Mouse (Mus musculus): ENCODE data around the gene 1700029I15Rik.

Gene 1700029I15Rik

GRCm38 (mm10) chr2:92381901-92382588 lies at the start of gene 1700029I15Rik:
Gene 1700029I15Rik (plus strand): TSS chr2:92382538.
- no peak for DNase-seq

DNA sequence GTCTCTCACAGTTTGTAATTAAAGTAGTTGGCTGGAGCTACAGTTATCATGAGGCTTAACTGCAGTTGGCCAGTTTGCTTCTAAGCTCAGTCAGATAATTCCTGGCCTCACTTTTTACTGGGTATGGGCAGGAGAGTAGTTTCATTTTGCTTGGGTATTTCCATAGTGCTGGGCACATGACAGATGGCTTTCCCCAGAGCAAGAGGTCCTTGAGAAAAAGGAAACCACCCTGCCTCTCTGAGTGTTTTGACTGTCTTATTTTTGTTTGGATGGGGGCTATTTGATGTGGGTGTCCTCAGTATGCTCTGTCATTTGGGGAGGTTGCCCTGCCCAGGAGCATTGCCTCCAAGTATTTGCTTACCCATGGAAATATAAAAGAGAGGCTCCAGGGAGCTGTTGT lies 39.9 kb upstream of the 1700029I15Rik start:
- no peak for DNase-seq

GRCm38 (mm10) chr2:92347191-92347590 lies 35.1 kb upstream of the 1700029I15Rik start:
- no peak for DNase-seq

GRCm38 (mm10) chr2:92349589-92350425 lies 32.5 kb upstream of the 1700029I15Rik start:
- no peak for DNase-seq

DNA sequence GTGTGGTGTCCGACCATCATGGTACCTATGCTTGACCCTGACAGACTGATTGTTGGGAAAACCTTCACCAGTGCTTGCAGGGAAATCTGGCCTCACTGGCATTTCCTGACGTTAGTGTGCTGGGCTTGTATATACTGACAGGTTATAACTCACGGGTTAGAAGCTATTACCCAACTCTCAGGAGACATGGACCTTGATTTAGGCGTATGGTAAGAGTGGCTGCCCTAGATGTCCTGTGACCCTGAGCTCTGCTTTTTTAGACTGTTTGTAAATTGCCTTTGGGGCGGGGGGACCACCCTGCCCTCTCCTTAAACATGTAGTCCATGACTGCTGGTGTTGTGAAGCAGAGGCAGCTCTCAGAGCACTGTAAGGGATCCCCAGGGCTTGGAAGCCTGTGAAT lies 31.7 kb upstream of the 1700029I15Rik start:
- DNase-seq: no peak

DNA sequence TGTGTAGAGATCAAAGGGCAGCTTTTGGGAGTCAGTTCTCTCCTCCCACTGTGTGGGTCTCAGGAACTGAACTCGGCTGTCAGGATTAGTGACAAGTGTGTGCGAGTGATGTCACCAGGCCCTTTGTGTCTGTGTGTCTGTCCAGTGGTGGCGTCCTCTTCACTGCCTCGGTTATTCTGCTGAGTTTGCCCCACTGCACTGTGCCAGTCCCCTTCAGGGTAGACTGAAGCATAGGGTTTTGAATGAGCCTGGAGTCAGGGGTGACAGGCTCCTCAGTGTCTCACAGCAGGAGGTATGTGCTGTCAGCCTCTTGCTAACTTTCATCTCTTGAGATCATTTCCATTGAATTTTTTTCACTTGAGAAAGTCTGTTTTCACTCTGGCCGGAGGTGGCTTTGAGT lies 28.9 kb upstream of the 1700029I15Rik start:
- DNase-seq: no peak

DNA sequence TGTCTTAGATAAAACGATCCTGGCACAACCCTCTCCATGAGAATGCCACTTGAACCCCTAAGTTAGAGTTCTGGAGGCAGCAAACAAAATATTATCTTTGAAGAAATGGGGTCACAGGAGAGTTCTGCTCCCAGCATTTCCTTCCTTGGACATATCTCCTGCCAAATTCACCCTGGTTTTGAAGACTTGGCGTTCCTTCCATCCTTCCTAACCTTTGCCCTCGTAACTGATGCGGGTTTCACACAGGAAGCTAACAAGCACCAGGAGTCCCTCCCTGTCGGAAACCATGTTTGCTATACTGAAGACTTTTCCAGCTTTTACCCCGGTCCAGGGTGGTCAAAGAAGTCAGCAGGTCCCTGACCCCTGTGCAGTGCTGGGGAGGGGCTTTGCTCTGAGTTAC lies 28.1 kb upstream of the 1700029I15Rik start:
- no peak for DNase-seq

DNA sequence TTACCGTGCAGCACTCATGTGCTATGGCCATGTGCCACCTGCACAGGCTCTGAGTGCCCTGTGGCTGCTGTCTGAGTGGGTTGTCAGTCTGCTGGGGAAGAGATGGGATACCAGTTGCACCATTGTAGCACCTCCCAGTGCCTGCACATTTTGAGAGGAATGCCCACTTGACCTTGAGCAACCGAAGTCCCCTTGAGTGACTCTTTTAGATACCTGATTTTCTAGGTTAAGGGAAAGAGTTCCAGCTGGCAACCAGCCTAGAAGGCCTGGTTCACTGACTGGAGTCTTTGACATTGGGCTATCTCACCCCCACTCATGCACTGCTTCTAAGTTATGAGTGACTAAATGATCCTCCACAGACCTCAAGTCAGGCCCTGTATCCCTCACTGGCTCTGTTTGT lies 23.0 kb upstream of the 1700029I15Rik start:
- no peak for DNase-seq

DNA sequence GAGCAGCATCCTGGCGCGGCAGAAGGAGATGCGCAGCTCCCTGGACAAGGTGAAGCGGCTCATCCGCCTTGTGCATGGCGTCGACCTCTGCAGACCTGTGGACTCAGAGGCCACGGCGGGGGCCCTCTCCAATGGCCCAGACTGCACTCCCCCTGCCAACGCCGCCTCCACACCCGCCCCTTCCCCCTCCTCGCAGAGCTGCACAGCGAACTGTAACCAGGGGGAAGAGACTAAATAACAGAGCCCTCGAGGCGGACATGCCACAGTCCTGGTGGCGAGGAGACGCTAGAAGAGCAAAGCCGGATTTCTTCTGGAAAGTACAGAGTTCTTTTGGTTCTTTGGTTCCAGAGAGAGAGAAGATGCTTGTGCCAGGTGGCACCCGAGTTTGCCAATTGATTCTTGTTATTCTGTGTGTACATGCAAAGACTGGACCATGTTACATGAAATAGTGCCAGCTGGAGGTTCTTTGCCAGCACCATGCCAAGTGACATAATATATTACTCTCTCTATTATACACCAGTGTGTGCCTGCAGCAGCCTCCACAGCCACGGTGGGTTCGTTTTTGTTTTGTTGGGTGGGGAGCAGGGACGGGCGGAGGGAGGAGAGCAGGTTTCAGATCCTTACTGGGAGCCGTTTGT lies 22.0 kb upstream of the 1700029I15Rik start:
- no peak for DNase-seq

- DNase-seq: no peak
Observed at GRCm38 (mm10) chr2:92360893-92361292, 21.4 kb upstream of the 1700029I15Rik start.

DNA sequence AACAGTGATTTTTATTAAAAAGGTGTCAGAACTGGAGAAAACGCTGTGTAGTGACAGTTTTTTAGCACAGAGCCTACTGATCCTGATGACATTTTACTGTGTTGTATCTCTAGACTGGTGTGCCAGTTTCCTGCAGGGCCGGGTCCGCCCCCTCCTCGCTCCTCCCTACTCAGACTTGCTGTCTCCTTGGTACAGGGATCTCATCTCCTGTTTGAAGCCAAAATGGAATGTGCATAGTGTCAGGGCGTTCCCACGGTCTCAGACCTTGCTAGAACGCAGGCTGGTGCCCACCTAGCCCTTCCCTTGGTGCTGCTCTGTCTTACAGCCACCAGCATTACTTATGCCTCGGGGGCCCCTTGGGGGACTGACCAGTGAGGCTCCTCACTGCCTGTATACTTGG lies 20.5 kb upstream of the 1700029I15Rik start:
- DNase-seq: no peak

GRCm38 (mm10) chr2:92362571-92363228 lies 19.6 kb upstream of the 1700029I15Rik start:
- no peak for DNase-seq

- no peak for DNase-seq
Observed at GRCm38 (mm10) chr2:92364086-92364485, 18.3 kb upstream of the 1700029I15Rik start.

- DNase-seq: no peak
Observed at GRCm38 (mm10) chr2:92365568-92365967, 16.8 kb upstream of the 1700029I15Rik start.

GRCm38 (mm10) chr2:92367383-92368029 lies 14.8 kb upstream of the 1700029I15Rik start:
- DNase-seq: no peak

DNA sequence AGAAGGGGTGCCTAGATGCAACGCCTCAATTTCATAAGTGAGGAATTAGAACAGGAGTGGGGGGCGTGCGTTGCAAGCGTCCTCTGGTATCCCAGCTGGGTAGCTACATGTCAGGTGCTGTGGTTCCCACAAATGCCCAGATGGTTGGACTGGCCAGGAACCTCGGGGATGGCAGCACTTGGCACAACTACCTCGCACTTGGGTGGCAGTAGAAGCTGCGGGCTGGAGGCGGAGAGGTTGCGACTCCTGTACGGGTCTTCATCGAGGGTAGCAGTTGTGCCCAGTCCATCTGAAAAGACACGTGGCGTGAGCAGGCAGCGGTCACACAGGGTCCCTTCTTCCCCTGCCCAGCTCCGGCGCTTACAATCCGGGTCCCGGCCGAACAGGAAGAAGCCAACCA lies 12.0 kb upstream of the 1700029I15Rik start:
- no peak for DNase-seq

DNA sequence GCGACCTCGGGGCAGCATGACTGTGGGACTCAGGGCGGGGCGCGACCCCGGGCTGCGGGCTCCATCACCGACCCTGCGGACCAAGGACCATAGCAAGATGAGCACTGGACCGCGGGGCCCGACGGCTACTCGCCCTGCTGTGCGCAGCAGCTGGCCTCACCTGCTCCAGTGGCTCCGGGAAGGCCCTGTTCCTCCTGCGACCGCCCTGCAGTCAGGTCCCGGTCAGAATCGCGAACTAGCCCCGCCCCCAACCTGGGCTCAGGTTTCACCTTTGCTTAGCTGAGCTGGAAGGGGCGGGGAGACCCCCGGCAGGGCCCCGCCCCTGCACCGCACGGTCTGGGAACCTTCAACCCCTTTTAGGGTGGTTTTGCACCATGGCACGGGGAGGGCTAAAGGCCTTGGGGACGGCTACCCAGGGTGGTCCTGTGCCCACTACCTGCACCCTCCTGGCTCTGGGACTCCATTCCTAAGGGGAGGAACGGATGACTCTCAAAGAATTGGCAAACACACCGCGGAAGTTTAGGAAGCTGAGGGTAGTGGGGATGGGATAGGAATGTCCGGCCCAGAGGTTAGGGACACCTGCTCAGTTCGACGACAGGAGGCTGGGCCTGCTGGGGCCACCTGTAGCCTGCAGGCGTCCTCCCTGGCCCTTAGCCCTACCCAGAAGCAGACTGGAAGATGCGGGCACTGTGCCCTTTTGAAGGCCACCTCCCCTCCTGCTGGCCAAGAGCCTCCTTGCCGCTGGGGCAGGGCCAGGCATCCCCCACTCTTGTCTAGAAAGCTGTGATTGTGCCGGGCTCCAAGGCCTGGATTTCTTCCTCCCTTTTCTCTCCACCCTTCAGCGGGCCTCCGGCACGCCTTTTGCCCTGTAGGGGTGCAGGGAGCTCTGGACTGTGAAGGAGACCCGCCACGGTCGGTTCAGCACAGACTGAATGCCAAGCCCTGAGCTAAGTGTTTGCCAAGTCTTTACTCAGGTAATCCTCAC lies 11.2 kb upstream of the 1700029I15Rik start:
- peak; percentile 40 for DNase-seq

GRCm38 (mm10) chr2:92371971-92372690 lies 10.2 kb upstream of the 1700029I15Rik start:
- no peak for DNase-seq

- DNase-seq: no peak
Observed at GRCm38 (mm10) chr2:92372767-92373436, 9.4 kb upstream of the 1700029I15Rik start.

- DNase-seq: peak; percentile 40
Observed at GRCm38 (mm10) chr2:92373437-92373813, 8.9 kb upstream of the 1700029I15Rik start.
